Mouse (Mus musculus) right cerebral cortex, postnatal 25 days (tissue): Measurements from ENCODE around the gene Rgs12.
A peak's percentile ranks its signal among the peaks of the same experiment; 100 is the strongest.

ENCODE experiments used
- DNase-seq: peaks from one replicate; pipeline ENCODE4 v3.0.0; 2022

Rgs12 gene

GRCm38 (mm10) chr5:34948861-34949760 lies at the start of gene Rgs12:
TSS of gene Rgs12 (plus strand) at chr5:34949445.
- DNase-seq, result peak; percentile 66

DNA sequence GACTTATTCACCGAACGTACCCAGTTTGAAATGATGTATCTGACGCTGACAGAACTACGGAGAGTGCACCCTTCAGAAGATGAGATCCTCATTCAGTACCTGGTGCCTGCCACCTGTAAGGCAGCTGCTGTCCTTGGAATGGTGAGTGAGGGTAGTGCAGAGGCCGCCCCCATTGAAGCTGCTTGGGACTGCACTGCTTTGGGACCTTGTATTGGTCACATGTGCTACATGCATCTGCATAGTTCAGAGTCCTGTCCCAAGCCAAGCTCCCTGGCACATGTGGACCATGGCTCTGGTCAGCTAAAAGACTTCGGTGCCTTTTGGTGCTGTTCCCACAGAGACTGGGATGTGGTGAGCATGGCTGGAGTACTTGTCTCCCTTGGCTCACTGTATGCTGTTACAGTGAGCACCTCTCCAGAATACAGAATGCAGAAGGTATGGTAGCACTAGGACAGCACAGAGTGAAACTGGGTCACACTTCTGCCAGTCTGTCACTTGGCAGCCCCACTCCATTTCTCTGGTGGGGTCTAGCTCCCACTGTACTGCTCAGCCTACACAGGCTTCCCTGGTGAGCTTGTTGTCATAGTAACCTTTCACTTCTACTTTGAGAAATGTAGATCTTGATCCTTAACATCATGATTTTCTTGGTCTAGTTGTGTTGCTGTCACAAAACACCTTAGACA lies 49.3 kb upstream of the Rgs12 start:
- no peak for DNase-seq

- no peak for DNase-seq
These were observed 46.9 kb upstream of the Rgs12 start for GRCm38 (mm10) chr5:34902371-34902770.

DNA sequence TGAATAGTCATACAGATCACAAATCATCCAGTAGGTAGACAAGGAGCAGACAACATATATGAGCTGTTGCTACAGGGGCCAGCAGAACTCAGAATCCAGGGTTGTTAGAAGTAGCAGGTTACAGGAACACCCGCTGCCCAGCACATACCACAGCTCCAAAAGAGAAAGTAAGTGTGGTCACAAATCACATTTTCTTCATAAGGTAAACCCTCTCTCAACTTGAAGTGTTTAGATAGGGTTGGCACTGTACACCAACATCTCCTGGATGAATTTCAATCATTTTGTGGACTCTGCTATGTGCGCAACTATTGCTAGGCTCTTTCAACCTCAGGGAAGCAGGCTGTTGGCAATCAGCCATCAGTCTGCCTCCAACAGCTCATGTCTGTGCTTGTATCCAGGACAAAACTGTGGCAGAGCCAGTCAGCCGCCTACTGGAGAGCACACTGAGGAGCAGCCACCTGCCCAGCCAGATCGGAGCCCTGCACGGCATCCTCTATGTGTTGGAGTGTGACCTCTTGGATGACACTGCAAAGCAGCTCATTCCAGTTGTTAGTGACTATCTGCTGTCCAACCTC lies 46.3 kb upstream of the Rgs12 start:
- DNase-seq, result no peak

DNA sequence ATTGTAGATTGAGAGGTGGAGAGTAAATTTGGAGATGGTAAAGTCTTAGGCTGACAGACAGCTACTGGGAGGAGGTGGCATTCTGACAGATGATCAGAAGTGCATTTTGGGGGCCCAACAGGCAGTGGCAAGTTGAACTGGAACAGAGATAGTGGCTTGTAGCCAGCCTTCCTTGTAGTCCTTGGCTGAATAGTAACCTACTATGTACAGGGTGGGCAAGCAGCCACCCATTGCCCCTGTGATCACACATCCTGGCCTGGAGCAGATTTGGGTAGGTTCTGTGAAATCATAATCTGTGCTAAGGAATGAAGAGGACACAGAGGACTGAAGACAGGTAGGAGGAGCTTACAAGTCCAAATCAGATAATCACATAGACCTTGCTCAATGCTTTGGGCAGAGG lies 44.8 kb upstream of the Rgs12 start:
- no peak for DNase-seq

- no peak for DNase-seq
These were observed 42.0 kb upstream of the Rgs12 start for GRCm38 (mm10) chr5:34907230-34907629.

DNA sequence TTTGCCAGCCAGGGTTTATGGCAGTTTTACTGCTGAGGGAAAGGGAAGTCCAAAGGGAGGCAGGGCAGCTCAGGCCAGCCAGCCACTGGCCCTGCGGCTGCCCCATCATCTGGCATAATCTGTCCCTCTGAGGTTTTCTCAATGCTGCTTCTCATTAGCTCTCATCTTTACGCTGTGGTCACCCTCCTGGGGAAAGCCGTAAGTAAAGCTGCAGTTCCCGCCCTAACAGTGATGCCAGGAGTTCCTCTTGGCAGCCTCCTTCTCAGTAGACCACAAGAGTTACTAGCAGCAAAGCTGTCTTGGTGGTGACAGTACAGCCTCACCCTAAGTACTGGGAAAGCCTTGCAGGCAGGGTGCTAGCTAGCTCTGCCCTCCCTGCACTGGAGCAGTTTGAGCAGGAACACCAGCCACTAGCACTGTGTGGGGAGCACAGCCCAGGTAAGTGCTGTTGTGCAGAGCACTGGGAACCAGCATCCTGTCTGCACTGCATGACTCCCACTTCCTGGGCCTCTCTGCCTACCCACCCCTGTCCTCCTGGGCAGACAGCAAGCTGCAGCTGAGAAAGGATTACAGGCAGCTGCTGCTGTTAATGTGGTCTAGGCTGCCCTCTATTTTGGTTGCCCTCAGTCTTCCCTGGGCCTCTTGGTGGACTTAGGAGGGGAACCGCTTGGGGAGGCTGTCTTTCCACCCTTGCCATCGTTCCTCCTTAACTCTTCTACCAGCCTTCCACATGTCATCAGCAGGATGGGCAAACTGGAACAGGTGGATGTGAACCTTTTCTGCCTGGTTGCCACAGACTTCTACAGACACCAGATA lies 41.1 kb upstream of the Rgs12 start, which contains the start of gene Msantd1:
Gene Msantd1, plus strand, starts transcription at position 103 of the 816 bp plus-strand sequence.
- DNase-seq, result no peak

DNA sequence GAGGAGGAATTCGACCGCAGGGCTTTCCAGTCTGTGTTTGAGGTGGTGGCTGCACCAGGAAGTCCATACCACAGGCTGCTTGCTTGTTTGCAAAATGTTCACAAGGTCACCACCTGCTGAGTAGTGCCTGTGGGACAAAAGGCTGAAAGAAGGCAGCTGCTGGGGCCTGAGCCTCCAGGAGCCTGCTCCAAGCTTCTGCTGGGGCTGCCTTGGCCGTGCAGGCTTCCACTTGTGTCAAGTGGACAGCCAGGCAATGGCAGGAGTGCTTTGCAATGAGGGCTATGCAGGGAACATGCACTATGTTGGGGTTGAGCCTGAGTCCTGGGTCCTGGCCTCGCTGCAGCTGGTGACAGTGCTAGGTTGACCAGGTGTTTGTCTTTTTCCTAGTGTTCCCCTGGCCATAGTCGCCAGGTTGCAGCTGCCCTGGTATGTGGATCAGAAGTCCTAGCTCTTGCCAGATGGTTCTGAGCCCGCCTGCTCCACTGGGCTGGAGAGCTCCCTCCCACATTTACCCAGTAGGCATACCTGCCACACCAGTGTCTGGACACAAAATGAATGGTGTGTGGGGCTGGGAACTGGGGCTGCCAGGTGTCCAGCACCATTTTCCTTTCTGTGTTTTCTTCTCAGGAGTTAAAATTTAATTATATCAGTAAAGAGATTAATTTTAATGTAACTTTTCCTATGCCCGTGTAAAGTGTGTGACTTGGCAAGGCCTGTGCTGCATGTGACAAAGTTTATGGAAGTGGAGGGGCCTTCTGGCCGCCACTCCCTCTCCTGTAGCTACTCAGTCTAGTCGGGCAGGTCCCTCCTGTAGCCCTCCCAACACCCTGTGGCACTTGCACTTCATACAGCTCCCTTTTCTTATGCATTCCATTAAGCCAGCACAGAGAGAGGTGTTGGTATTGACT lies 40.3 kb upstream of the Rgs12 start:
- no peak for DNase-seq

DNA sequence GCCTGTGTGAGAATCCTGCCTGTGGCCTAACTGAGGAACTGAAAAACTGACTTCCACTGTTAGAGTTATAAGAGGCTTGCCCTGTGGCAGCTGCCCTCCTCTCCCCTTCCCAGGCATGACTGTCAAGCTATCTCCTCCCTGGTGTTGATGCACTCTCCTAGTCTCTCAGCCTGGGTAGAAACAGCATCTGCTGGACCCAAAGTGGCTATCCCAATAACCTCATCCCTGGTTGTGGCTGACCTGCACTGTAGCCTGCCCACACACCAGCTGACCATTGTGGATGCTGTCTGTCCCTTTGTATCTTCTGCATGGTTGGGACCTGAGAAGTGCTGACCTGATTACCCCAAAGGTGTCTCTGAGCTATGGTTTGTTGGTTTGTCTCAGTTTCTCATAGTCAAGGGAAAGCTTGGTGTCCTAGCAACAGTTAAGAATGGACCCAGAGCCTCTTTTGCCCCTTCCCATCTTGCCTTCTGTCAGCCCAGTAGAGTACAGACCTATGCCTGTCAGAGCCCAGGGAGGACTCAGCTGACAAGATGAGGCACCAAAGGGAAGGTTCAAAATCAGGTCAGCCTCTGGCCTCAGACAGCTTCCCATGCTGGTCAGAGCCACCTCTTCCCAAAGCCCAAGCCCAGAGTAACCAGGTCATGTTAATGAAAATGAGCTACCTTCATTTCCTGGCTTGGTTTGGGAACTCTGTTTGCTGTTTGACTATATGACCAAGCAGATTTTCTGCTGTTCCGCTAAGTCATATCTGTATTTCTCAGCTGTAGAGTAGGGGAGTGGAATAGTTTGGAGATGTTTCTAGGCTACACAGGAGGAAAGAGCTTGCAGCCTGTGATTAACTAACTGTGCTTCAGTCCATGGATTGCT lies 39.4 kb upstream of the Rgs12 start:
- no peak for DNase-seq

- no peak for DNase-seq
These were observed 38.8 kb upstream of the Rgs12 start for GRCm38 (mm10) chr5:34910504-34910815.

DNA sequence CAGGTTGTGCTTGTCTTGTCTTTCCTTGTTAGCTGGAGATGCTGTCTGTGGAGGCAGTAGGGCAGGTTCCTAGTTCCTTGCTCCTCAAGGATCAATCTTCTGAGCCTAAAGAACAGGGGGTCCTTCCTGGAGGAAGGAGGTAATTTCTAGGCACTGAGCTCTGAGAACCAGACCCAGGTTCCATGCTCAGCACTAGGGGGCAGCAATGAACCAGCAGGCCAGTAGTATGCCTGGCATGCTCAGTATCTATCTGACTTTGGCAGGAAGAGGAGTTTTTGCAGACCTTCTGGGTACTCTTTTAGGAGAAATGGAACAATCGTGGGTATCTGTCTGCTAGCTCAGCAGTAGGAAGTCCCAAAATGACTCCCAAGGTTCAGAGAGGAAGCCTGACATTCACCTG lies 33.4 kb upstream of the Rgs12 start:
- DNase-seq, result peak; percentile 75

DNA sequence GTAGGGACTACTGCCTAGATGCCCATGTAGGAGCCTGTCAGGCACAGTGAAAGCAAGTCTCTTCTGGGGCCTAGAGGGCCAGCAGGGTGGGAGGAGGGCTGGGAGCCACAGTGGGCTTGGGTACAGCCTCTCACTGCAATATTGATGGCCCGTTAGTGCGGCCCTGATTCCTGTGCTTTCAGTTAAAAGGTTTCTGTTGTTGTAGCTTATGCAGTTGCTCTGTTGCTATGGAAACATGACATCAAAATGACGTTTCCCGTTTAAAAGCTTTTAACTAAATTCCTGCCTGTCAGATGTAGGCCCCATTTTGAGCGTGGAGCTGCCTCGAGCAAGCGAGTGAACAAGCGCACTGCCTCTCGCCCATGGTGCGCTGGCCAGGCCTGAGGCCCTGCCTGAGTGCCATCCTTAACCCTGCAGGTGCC lies 32.0 kb upstream of the Rgs12 start:
- no peak for DNase-seq

- no peak for DNase-seq
These were observed 30.5 kb upstream of the Rgs12 start for GRCm38 (mm10) chr5:34918785-34919184.

DNA sequence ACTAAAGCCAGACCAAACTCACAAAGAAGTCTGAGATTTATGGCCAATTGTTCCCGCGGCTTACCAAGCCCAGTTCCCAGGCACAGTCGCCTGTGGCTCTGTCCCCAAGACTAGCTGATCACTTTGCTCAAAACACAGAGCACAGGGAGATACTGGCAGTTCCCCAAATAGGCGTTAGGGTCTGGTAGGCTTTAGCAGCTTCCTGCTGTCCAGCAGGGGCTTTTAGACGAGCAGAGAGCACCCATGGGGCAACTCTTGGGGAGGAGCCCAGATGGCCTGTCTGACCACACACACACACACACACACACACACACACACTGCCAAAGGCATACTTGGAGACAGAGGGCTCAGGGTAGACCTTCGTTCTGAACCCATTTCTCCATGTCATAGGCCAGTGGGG lies 26.7 kb upstream of the Rgs12 start:
- no peak for DNase-seq

DNA sequence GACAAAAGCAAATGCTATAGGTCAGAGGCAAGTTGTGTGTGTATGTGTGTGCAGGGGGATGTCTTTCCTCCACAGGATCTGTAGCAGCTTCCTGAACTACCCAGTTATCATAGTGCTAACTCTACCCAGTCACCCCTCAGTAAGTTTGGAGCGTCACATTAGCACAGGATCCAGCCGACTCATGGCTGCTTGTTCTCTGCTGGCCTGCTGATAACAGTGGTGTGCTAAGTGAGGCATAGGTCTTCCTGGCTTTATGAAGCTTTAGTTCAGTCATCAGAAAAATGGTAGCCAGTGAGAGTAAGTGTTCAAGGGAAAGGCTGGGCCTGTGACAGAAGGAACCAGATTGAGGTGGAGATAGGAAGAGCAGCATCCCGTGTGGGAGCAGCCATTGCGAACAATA lies 25.3 kb upstream of the Rgs12 start:
- DNase-seq, result no peak

DNA sequence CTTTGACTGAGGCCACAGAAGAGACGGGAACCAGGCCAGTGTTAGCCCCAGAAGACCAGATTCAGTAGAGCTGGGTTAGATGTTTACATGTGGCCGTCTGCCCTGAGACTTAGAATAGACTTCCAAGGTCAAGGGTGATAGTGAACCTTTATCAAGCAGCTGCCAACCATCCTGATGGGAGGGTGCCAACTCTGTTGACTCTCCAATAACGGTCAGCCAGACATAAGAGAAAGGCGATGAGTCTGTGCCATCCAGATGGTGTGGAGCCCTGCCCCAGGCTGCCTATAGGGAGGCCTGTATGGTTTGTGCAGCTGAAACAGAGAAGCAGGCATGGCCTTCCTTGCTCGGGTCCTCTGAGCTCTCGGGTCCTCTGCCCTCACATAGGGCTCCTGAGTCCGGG lies 24.7 kb upstream of the Rgs12 start:
- DNase-seq, result no peak

DNA sequence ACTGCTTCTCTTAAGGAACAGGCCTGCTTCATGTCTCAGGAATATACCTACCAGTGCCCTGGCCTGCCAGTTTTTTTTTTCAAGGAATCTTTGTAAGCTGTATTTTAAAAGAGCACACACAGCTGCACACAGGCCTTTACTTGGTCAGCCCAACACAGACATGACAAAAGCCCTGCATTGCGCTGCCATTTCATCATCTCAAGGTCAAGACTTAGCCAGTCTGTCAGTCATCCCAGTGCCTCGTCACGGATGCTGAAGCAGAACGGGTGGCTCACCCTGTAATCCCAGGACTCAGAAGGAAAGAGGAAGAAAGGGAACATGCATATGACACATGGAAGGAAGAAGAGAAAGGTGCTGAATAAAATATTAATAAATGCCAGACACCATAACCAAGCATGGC lies 21.6 kb upstream of the Rgs12 start:
- no peak for DNase-seq

DNA sequence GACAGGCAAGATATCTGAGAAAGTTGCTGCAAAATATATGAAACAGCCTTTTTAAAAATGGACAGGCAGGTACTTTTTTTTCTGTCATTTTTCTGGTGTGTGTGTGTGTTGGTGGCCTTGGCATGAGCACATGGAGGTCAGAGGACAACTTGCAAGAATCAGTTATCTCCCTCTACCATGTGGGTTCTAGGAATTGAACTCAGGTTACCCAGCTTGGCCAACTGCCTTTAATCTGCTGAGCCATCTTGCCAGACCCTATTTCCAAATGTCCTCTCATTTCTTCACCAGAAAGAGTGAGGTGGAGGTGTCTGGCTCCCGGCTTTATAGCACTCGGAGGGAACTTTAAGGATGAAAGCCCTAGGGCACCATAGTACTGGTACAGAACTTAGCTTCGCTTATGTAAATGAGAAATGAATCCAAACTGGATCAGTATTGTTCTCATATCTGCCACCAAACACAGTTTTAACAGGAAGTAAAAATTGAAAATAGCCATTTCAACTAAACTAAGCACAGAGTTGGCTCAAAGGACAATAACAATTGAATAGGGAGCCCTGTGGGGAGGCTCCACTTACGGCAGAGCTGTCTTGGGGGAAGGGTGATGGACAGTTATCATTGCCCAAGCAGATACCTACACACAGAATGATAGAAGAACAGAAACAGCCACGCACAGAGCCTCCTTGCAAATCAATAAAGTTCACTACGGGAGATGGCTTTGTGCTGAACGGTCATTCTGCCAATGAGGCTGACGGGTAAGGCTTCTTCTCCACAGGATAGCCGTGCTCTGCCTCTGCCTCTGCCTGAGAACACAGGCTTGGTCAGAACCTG lies 18.9 kb upstream of the Rgs12 start:
- no peak for DNase-seq

GRCm38 (mm10) chr5:34931091-34931490 lies 18.2 kb upstream of the Rgs12 start:
- no peak for DNase-seq
